Mouse (Mus musculus): ENCODE measurements around the gene Pqlc3. TPM values are rescaled to one million over a fixed set of nuclear protein-coding genes. Genes with fewer than 3 reads are reported as not detected.

The Pqlc3 gene
- polyA plus RNA-seq, 1 experiment, result 19.8 TPM

GRCm38 (mm10) chr12:16991376-16991775, 8.8 kb downstream of the Pqlc3 start:
- Histone ChIP-seq H3ac (ENCODE audit: control insufficient read depth, insufficient read length, low read depth) (no peak overlapping the region), H3K79me2 (ENCODE audit: control insufficient read depth, insufficient read depth) (no peaks in the 10 kb centered on the region), H3K4me3 (ENCODE audit: insufficient read depth, poor library complexity, severe bottlenecking) (no peak overlapping the region), H3K27me3 (ENCODE audit: control insufficient read depth, insufficient read depth, insufficient read length) (no peaks in the 10 kb centered on the region), H3K79me3 (ENCODE audit: low read depth) (no peaks in the 10 kb centered on the region), H3K36me3 (ENCODE audit: control insufficient read depth, insufficient read depth) (peaks cover 81% of the 10 kb centered on the region)
- TF ChIP-seq CTCF (IDR thresholded peaks at IDR 0.05; ENCODE audit: control insufficient read depth, insufficient read depth, insufficient read length), result no peak
- TF ChIP-seq CEBPB (IDR thresholded peaks at IDR 0.05; ENCODE audit: low read depth), result no peak
- TF ChIP-seq MYOG (IDR thresholded peaks at IDR 0.05; ENCODE audit: control insufficient read depth, extremely low read depth, insufficient read length), result no peak
- no peak for TF ChIP-seq MAX (IDR thresholded peaks at IDR 0.05)
- no peak for TF ChIP-seq MYOD1 (IDR thresholded peaks at IDR 0.05; ENCODE audit: control insufficient read depth, insufficient read length, low read depth)
- TF ChIP-seq USF1 (IDR thresholded peaks at IDR 0.05; ENCODE audit: low read depth), result no peak
- TF ChIP-seq FOSL1 (IDR thresholded peaks at IDR 0.05; ENCODE audit: insufficient read depth, low read length, poor library complexity, severe bottlenecking), result no peak

- H3K79me2 ChIP-seq (ENCODE audit: control insufficient read depth, insufficient read depth), result peaks cover 5% of the 10 kb centered on the region
- no peak overlapping the region for H3K4me3 ChIP-seq (ENCODE audit: insufficient read depth, poor library complexity, severe bottlenecking)
- H3ac ChIP-seq (ENCODE audit: control insufficient read depth, insufficient read length, low read depth), result no peak overlapping the region
- no peaks in the 10 kb centered on the region for H3K27me3 ChIP-seq (ENCODE audit: control insufficient read depth, insufficient read depth, insufficient read length)
- peaks cover 82% of the 10 kb centered on the region for H3K36me3 ChIP-seq (ENCODE audit: control insufficient read depth, insufficient read depth)
- TF ChIP-seq FOSL1 (IDR thresholded peaks at IDR 0.05; ENCODE audit: insufficient read depth, low read length, poor library complexity, severe bottlenecking), result no peak
- no peak for TF ChIP-seq CTCF (IDR thresholded peaks at IDR 0.05; ENCODE audit: control insufficient read depth, insufficient read depth, insufficient read length)
- TF ChIP-seq MAX (IDR thresholded peaks at IDR 0.05), result no peak
- TF ChIP-seq USF1 (IDR thresholded peaks at IDR 0.05; ENCODE audit: low read depth), result no peak
- TF ChIP-seq CEBPB (IDR thresholded peaks at IDR 0.05; ENCODE audit: low read depth), result no peak
- no peak for TF ChIP-seq MYOG (IDR thresholded peaks at IDR 0.05; ENCODE audit: control insufficient read depth, extremely low read depth, insufficient read length)
- no peak for TF ChIP-seq MYOD1 (IDR thresholded peaks at IDR 0.05; ENCODE audit: control insufficient read depth, insufficient read length, low read depth)
- peaks cover 1% of the 10 kb centered on the region for H3K79me3 ChIP-seq (ENCODE audit: low read depth)
Measured at GRCm38 (mm10) chr12:16985778-16986177, 14.4 kb downstream of the Pqlc3 start.

GRCm38 (mm10) chr12:16977120-16977519, 23.1 kb downstream of the Pqlc3 start:
- Histone ChIP-seq H3ac (ENCODE audit: control insufficient read depth, insufficient read length, low read depth) (no peak overlapping the region), H3K36me3 (ENCODE audit: control insufficient read depth, insufficient read depth) (peaks cover 90% of the 10 kb centered on the region), H3K79me2 (ENCODE audit: control insufficient read depth, insufficient read depth) (no peaks in the 10 kb centered on the region), H3K27me3 (ENCODE audit: control insufficient read depth, insufficient read depth, insufficient read length) (no peaks in the 10 kb centered on the region), H3K4me3 (ENCODE audit: insufficient read depth, poor library complexity, severe bottlenecking) (no peak overlapping the region), H3K79me3 (ENCODE audit: low read depth) (peaks cover 1% of the 10 kb centered on the region)
- TF ChIP-seq FOSL1 (IDR thresholded peaks at IDR 0.05; ENCODE audit: insufficient read depth, low read length, poor library complexity, severe bottlenecking) (no peak), CEBPB (IDR thresholded peaks at IDR 0.05; ENCODE audit: low read depth) (no peak), MYOG (IDR thresholded peaks at IDR 0.05; ENCODE audit: control insufficient read depth, extremely low read depth, insufficient read length) (no peak), MYOD1 (IDR thresholded peaks at IDR 0.05; ENCODE audit: control insufficient read depth, insufficient read length, low read depth) (no peak), USF1 (IDR thresholded peaks at IDR 0.05; ENCODE audit: low read depth) (no peak), MAX (IDR thresholded peaks at IDR 0.05) (no peak), CTCF (IDR thresholded peaks at IDR 0.05; ENCODE audit: control insufficient read depth, insufficient read depth, insufficient read length) (no peak)

GRCm38 (mm10) chr12:16966811-16967210, 33.4 kb downstream of the Pqlc3 start:
- Histone ChIP-seq H3K36me3 (ENCODE audit: control insufficient read depth, insufficient read depth) (peaks cover 83% of the 10 kb centered on the region), H3K27me3 (ENCODE audit: control insufficient read depth, insufficient read depth, insufficient read length) (no peaks in the 10 kb centered on the region)
- TF ChIP-seq CTCF (IDR thresholded peaks at IDR 0.05; ENCODE audit: control insufficient read depth, insufficient read depth, insufficient read length) (no peak), MYOD1 (IDR thresholded peaks at IDR 0.05; ENCODE audit: control insufficient read depth, insufficient read length, low read depth) (no peak), FOSL1 (IDR thresholded peaks at IDR 0.05; ENCODE audit: insufficient read depth, low read length, poor library complexity, severe bottlenecking) (no peak), MYOG (IDR thresholded peaks at IDR 0.05; ENCODE audit: control insufficient read depth, extremely low read depth, insufficient read length) (no peak), MAX (IDR thresholded peaks at IDR 0.05) (no peak), CEBPB (IDR thresholded peaks at IDR 0.05; ENCODE audit: low read depth) (no peak), USF1 (IDR thresholded peaks at IDR 0.05; ENCODE audit: low read depth) (no peak)

GRCm38 (mm10) chr12:16963354-16963753, 36.9 kb downstream of the Pqlc3 start:
- no peak overlapping the region for H3K4me3 ChIP-seq (ENCODE audit: insufficient read depth, poor library complexity, severe bottlenecking)
- peaks cover 84% of the 10 kb centered on the region for H3K36me3 ChIP-seq (ENCODE audit: control insufficient read depth, insufficient read depth)
- no peaks in the 10 kb centered on the region for H3K27me3 ChIP-seq (ENCODE audit: control insufficient read depth, insufficient read depth, insufficient read length)
- TF ChIP-seq CEBPB (IDR thresholded peaks at IDR 0.05; ENCODE audit: low read depth) (no peak), MAX (IDR thresholded peaks at IDR 0.05) (no peak), FOSL1 (IDR thresholded peaks at IDR 0.05; ENCODE audit: insufficient read depth, low read length, poor library complexity, severe bottlenecking) (no peak), MYOD1 (IDR thresholded peaks at IDR 0.05; ENCODE audit: control insufficient read depth, insufficient read length, low read depth) (no peak), CTCF (IDR thresholded peaks at IDR 0.05; ENCODE audit: control insufficient read depth, insufficient read depth, insufficient read length) (no peak), MYOG (IDR thresholded peaks at IDR 0.05; ENCODE audit: control insufficient read depth, extremely low read depth, insufficient read length) (no peak), USF1 (IDR thresholded peaks at IDR 0.05; ENCODE audit: low read depth) (no peak)
- no peaks in the 10 kb centered on the region for H3K79me3 ChIP-seq (ENCODE audit: low read depth)
- no peak overlapping the region for H3ac ChIP-seq (ENCODE audit: control insufficient read depth, insufficient read length, low read depth)
- no peaks in the 10 kb centered on the region for H3K79me2 ChIP-seq (ENCODE audit: control insufficient read depth, insufficient read depth)

More at GRCm38 (mm10) chr12:16966811-16967210, 33.4 kb downstream of the Pqlc3 start:
- H3K79me2 ChIP-seq (ENCODE audit: control insufficient read depth, insufficient read depth), result no peaks in the 10 kb centered on the region
- no peaks in the 10 kb centered on the region for H3K79me3 ChIP-seq (ENCODE audit: low read depth)
- H3ac ChIP-seq (ENCODE audit: control insufficient read depth, insufficient read length, low read depth), result no peak overlapping the region
- no peak overlapping the region for H3K4me3 ChIP-seq (ENCODE audit: insufficient read depth, poor library complexity, severe bottlenecking)
